Mouse (Mus musculus) cortical plate, adult 2 months (tissue): Measurements from ENCODE around the gene Lamtor3.

Source experiments
- CTCF ChIP-seq: fragments of 200-500 bp; IDR thresholded peaks from 2 replicates; pipeline ENCODE4 v1.5.1; 2011; ENCODE audit warnings: mild to moderate bottlenecking, control low read depth, low read length; ENCODE audit not compliant: insufficient read depth; ENCODE audit errors: extremely low read depth
- POLR2A ChIP-seq: fragments of 200-500 bp; IDR thresholded peaks from 2 replicates; pipeline ENCODE4 v1.6.1; 2011; ENCODE audit warnings: mild to moderate bottlenecking, low read length, control low read depth; ENCODE audit not compliant: insufficient read depth; ENCODE audit errors: extremely low read depth

- TF ChIP-seq CTCF (no peak), POLR2A (no peak)
Measured at GRCm38 (mm10) chr3:137929940-137930339, 11.6 kb downstream of the Lamtor3 start.
